Mouse (Mus musculus) 3134 (cell line): ENCODE results near the gene Pcif1.
"Not testable (repeated sequence)": the region's sequence is repeated elsewhere in the genome, so short reads cannot be mapped to it uniquely, and the experiment has no call there.

Experiments
- DNase-seq: peaks from one replicate; pipeline ENCODE4 v3.0.0-alpha.2; 2011; ENCODE audit warnings: low spot score; ENCODE audit not compliant: insufficient read length; ENCODE audit errors: extremely low read depth

Pcif1 gene

DNA sequence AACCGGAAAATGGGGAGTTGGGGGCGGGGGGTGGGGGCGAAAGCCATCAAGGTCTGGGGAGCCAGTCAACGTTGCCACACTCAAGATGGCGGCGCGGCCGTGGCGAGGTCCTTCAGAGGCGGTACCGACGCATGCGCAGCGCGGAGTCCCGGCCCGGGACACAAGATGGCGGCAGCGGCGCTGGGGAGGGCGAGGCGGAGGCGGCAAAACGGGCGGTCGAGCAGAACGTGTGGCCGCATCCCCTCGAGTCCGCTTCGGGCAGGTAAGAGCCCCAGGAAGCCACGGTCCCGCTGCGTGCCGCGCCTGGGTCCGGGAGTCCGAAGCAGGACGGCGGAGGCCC is at the start of gene Pcif1:
Gene Pcif1, plus strand, starts transcription at position 77 of the 340 bp plus-strand sequence.
- peak; percentile 91 for DNase-seq

DNA sequence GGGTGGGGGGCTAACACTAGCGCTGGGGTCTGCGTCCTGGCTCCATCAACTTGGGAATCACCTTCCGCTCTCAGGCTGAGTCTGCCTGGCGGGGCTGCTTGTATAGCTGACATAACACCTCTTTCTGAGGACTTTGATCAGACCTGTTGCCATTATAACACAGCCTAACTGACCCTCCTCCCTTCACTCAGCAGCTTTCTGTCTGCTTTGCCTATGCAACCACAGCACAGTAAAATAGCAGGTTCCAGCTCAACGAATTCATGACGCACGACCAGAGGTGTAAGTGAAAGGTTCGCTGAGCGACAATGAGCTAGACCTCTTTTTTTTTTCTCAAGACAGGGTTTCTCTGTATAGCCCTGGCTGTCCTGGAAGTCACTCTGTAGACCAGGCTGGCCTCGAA is 48.1 kb upstream of the Pcif1 start:
- DNase-seq, result no peak

DNA sequence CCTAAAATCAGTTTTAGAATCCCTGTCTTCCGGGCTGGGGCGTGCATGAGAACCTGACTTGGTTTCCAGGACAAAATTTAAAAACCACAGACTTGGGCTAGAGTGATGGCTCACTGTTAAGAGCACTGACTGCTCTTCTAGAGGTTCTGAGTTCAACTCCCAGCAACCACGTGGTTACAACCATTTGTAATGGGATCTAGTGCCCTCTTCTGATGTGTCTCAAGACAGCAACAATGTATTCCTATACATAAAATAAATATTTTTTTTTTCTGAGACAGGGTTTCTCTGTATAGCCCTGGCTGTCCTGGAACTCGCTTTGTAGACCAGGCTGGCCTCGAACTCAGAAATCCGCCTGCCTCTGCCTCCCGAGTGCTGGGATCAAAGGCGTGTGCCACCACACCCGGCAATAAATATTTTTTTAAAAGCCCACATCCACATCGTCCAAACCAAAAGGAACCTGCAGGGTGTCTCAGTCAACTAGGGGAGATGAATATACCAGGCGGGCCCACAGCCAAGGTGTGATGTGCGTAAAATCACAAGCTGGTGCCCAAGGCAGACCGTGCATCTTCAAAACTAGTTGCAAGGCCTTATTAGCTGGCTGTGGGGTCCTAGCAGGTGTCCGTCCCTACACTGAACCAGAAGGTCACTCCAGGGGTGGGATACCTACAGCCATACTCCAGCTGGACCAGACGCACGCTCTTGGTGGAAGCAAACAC is 46.9 kb upstream of the Pcif1 start:
- no peak for DNase-seq

DNA sequence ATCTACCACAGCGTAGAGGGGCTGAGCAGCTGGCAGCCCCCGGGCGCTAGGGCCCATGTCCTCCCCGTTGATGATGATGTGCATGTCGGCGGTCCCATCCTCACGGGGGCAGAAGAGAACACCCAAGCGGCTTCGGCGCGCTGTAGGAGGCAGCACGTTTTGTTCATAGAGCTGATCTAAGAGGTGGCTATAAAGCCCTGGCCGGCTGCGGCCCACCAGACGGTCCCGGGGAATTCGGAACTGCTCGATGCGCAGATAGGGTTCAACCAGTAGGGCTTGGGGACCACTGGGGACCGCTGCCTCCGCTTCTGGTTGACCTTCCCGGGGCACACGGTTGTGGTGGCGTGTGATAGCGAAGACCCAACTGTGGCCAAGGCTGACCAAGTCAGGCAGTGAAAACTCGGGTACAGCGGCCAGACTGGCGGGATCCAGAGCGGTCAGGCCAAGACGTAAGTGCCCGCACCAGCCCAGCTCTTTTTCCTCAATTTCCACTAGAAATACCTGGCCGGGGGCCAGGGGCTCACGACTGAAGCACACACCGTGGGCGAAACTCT is 46.3 kb upstream of the Pcif1 start, which contains the start of gene Ctsa:
Gene Ctsa, plus strand, starts transcription at position 126 of the 554 bp plus-strand sequence.
- DNase-seq, result peak; percentile 42

DNA sequence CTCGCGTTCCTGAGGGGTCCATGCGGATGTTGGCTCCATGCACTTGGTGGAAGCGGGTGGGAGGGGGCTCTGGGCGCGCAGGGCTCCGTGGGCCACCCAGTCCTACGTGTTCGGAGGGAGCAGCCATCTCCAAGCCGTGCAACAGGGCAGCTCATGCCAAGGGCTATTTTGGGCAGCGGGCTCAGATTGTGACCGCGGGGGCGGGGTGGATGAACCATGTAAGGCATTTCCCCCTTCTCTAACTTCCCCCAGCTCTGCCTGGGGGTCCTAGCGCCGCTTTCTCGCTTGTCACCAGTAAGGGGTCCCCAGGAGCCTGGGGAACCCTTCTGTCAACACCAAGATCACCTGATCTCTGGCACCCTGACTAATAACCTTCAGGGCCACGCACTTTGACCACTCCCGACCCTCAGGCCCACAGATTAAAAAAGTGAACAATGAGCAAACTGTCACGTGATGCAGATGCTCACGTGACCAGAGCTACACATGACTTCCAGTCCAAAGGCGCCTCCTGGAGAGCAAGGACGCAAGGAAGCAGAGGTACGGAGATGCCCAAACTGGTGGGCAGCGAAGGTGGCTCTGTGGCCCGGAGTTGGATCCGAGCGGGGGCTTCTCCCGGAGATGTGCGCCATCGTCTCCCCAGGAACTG is 45.7 kb upstream of the Pcif1 start, which contains the start of gene Neurl2:
Gene Neurl2, minus strand, starts transcription at position 143 of the 646 bp plus-strand sequence.
- DNase-seq, result peak; percentile 79

DNA sequence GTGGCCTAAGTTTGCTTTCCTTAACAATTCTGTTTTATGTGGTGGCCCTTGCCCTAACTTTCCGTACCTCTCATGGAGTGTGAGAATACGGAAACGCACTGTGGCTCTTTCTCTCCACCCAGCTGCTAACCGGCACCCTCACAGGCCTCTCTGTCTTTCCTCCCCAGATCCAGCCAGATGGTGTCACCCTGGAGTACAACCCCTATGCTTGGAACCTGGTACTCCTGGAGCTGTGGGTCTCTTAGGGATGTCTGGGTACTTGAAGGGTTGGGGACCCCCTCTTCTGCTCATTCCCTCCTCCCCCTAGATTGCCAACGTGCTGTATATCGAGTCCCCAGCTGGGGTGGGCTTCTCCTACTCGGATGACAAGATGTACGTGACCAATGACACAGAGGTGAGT is 44.6 kb upstream of the Pcif1 start:
- no peak for DNase-seq

DNA sequence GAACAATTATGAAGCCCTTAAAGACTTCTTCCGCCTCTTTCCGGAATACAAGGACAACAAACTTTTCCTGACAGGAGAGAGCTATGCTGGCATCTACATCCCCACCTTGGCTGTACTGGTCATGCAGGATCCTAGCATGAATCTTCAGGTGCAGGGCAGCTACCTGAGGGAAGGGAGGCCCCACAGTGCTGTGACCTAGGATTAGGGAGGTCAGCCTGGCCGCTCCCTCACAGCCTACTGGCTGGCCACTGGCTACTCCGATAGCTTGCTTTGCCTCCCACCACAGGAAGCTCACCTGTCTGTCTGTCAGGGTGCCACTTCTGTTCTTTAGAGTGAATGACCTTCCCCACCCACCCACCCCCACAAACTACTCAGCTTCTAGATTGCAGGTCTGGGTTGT is 43.9 kb upstream of the Pcif1 start:
- no peak for DNase-seq

DNA sequence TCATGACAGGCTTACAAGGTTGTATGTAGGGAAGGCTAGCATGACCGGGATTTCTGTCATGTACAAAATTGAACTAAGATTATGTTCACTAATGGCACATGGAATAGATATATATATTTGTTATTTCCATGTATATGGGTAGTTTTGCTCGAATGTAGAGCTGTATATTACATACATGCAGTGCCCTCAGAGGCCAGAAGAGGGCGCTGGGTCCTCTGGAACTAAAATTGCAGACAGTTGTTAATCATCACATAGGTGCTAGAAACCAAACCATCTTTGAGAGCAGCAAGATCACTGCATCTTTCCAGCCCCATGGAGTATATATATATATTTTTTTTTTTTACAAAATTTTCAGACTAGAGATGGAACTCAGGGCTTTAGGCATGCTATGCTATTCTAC is 33.3 kb upstream of the Pcif1 start:
- no peak for DNase-seq

DNA sequence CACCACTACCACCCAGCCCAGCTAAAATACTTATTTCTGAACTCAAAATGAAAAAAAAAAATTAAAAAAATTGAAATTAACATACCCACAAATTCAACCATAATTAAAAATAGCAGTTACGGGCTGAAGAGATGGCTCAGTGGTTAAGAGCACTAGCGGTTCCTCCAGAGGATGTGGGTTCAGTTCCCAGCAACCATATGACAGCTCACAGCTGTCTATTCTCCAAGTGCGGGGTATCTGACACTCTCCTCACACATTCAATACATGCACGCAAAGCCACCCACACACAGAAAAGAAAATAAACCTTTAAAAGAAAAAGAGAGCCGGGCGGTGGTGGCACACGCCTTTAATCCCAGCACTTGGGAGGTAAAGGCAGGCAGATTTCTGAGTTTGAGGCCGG is 29.0 kb upstream of the Pcif1 start:
- no peak for DNase-seq

DNA sequence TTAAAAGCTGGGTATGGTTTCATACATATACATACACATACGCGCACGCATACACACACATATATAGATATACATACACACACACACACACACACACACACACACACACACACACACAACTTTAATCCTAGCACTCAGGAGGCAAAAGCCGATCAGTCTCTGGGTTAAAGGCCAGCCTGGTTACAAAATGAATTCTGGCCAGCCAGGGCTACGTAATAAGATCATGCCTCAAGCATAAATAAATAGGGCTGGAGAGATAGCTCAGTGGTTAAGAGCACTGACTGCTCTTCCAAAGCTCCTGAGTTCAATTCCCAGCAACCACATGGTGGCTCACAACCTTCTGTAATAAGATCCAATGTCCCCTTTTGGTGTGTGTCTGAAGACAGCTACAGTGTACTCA is 23.5 kb upstream of the Pcif1 start:
- DNase-seq, result not testable (repeated sequence)

DNA sequence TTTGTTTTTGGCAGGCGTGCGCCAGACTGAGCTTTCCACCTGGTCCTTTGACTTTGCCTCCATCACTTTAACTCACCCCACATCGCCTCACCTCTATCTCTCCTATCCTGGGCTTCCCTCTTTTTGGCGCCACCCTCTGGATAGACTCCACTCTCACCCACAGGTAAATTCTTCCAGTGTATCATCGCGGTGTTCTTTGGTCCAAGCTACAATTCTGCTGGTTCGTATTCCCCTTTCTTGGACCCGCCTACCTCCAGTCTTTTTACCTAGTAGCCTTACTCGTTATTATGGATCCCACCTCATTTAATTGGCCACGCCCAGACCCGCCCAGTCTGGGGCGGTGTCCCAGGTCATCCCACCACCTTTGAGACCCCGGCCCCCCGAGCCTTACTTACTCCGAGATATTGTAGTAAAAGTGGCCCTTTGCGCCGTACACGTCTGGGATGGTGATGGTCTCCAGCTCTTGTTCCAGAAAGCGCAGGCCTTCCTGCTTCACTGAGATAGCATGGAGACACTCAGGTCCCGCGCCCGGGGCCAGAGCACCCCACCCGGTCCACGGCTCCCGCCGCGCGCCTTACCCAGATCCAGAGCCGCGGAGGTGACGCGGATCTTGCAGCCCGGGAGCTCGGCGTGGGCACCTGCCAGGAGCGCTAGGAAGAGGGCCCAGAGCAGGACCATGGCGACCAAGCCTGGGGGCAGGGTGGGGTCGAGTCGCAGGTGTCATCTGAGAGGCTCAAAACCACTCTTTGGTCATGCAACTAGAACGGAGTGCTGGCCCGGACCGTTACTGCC is 22.6 kb upstream of the Pcif1 start:
- no peak for DNase-seq

DNA sequence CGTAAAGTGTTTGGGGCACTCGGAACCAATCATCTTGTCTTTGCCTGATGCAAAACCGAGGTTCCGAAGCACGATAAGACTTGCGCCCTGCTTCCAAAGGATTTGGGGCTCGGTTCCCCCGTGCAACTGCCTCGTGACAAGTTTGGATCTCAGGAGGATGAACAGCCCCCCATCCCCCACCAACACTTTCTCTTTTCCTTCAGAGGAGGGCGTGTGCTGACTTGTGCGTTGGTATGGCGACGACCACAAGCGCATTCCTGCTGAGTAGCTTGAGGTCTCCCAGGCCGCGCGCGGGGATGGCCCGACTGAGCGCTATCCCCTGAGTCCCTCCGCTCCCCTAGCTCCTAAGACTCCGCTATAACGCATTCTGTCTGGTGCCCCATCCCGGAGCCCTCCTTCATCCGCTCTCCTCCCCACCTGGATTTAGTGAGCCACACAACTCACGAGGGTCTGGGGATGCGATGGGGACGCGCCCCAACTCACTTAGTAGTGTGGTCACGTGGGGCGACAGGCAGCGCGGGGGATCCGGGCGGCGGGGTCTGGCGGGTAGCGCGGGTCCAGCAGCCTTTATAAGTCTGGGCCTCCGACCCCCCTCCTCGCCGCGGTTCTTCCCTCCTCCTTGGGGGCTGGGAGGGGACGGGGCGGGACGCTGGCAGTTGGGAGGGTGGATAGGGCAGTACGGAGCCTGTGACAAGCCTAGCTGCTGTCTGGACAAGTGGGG is 21.8 kb upstream of the Pcif1 start, which contains the start of gene Pltp:
Gene Pltp, minus strand, starts transcription at position 611 of the 721 bp plus-strand sequence.
- DNase-seq, result no peak

DNA sequence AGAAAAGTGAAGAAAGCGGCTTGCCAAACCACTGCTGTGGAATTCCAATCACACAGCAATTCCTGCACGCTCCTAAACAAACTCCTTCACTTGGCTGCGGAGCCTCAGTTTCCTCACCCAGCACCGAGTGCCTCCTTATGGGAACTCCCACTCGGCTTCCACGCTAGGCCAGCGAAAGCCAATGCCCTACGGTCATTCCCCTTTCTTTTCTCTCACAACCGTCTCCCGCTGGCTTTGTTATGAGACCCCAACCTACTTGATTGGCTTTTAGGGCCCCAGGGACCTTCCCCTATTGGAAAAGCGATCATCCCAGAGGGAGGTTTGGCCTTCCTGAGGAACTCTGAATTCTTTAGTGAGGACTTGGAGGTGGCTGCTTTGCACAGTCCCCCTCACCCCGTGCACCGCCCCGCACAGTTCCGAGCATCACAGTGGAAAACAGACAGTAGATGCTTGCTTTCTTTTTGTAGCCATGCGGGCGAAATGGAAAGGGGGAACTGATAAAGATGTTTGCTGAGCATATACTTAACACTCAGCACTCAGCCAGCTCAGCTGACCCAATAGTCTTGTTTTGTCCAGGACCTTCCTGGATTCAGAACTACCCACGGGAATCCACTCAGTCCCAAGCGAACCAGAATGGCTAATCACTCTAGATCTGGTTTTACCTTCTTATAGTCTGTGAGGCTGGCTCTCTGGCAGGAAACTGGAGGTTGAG is 21.1 kb upstream of the Pcif1 start:
- DNase-seq, result no peak

DNA sequence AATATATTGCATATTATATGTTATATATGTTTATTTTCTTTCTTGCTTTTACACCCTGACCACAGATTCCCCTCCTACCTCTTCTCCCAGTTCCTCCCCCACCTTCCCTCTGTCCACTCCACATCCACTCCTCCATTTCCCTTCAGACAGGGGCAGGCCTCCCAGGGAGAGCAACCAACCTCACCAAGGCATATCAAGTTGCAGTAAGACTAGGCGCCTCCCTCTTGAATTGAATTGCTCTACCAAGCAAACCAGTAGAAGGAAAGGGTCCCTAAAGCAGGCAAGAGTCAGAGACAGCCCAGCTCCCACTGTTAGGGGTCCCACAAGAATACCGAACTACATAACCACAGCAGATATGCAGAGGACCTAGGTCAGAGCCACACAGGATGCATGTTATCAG is 19.9 kb upstream of the Pcif1 start:
- no peak for DNase-seq

DNA sequence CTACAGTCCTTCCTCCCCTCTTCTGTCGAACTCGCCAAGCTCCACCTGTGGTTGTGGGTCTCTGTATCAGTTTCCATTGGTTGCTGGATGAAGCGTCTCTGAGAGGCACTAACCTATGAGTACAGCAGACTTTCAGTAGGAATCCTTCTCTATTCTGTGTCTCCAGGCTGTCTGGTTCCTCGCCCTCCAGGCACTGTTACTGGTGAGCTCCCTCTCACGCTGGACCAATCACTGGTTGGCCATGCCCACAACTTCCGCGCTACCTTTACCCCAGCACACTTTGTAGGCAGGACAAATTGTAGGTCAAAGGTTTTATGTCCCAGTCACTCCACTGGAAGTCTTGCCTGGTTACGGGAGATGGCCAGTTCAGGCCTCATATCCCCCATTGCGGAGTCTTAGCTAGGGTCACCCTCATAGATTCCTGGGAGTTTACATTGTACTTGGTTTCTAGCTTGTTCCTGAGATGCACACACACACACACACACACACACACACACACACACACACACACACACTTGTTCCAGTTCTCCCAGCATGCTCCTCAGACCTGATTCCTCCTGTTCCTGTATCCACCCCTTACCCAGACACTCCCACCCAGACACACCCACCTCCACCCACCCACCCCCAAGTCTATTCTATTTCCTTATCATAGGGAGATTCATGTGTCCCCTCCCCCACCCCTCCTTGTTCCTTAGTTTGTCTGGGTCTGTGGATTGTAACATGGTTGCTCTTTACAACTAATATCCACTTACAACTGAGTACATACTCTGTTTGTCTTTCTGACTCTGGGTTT is 19.3 kb upstream of the Pcif1 start:
- DNase-seq, result no peak

DNA sequence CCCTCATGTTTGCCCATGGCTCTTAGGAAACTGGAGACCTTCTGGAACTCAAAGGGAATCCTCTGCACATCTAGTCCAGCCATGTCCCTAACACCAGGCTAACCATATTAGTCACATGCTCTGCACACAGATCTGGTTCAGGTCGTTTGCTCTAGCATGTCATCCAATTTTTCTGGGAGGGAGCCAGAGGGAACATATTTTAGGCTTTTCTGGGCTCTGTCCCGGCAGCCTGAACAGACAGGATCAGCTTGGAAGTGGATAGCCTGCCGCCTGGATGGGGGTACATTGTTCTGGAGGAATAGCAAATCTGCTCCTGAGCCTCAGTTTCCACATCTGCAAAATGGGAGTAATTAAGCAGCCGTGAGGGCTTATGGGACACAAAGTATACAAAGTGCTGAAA is 18.0 kb upstream of the Pcif1 start:
- DNase-seq, result no peak

DNA sequence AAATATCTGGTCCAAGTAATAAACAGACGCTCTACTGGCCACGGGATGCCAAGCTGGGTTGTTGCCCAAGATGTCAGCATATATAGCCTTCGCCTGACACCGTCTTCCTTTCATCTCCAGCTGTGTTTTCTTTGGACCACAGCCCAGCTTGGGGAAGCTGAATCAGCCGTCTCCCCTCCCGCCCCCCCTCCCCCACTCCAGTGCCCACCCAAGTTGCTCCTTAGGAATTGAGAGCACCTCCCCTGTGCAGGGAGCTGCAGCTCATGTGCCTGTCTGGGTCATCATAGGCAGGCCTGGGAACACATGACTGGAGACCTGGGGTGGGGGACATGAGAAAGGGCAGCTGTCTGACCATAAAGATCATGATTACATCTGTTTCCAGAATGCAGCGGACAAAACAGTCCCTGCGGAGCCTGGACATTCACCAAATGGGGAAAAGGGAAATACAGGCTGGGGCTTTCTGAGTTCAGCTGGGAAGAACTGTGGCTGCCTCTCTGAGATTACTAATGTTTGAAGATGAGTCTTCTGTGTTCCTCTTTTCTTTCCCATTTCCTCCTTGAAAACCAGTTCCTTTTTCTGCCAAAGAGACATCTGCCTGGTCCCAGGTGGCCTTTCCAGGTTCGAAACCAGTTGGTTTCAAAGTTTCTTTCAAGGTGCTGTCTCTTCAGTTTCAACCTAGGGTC is 16.8 kb upstream of the Pcif1 start:
- peak; percentile 35 for DNase-seq

DNA sequence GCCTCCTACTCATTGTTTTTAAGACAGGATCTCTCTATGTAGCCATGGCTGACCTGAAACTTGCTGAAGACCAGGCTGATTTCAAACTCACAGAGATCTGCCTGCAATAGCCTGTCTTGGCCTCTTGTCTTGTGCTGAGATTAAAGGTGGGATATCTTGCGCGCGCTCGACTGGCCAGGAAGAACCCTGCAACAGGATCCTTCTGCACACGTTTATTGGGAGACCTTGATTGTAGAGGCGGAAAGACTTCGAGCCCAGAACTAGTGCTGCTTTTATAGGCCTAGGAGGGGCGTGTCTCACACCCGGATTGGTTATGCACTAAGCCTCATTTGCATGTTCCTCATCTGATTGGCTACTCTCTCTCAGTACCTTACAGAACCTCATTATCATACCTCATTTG is 15.7 kb upstream of the Pcif1 start:
- DNase-seq, result not testable (repeated sequence)

DNA sequence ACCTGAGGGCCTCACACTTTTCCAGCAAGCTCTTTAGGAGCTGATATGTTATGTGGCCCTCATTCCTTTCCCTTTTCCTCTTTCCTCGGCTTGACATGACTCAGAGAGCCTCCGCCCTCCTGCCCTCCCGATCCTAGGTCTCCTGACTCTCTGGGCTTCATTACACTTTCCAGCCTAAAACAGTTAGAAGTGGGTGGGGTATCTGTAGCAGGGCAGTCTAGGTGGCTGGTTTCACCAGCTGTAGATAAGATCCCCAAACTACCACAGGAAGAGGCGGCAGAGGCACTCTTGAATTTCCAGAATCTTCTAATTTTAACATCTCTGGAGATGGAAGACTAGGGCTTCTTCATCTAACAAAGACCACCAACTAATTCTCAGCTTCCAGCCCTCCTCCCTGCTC is 14.5 kb upstream of the Pcif1 start:
- DNase-seq, result no peak
